Mouse (Mus musculus): ENCODE measurements around the gene B3galt4. TPM values are rescaled to one million over a fixed set of nuclear protein-coding genes. Genes with fewer than 3 reads are reported as not detected.
"Not testable (repeated sequence)": the region's sequence is repeated elsewhere in the genome, so short reads cannot be mapped to it uniquely, and the experiment has no call there.

B3galt4 gene
- total RNA-seq, 2 experiments from 2014 or later = 5.4 to 6.8 TPM

DNA sequence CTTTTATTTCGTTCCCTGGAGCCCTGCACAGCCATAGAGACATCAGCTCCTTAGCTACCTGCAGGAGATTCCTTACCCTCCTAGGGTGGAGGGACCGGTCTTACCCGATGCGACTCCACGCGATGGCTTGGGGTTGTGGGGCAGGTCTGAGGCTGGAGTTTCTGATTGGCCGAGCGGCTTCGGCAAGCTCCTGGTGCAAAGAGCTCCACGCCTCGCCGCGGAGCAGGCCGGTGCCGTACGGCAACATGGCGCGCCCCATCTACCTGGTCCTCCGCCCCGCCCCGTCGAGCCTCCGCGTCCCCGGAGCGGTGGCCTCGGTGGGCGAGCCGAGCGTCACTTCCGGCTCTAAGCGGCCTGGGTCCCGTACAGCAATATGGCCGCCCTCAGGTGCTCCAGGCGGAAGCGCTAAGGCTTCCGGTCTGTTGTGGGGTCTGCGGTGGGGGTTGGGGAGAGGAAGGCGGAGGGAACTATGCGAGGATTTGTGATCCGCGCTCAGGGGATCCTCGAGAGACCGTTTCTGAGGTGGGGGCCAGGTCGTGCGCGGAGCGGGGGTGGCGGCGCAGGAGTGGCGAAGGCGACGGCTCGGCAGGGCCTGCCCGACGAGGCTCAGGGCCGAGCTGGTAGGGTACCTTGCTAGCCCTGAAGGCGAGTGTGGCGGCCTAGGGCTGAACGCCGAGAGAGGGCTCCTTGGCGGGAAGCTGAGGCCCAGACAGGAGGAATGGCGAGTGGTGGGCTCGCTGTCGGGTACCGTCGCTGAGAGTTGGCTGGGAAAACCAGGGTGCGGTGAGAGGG is 42.0 kb downstream of the B3galt4 start, which contains the start of gene Daxx:
TSS of gene Daxx (plus strand) at position 338 of the 792 bp plus-strand sequence.
- DNase-seq (ENCODE audit: low spot score in 2 of 2) = peak; percentile 97 to 99

DNA sequence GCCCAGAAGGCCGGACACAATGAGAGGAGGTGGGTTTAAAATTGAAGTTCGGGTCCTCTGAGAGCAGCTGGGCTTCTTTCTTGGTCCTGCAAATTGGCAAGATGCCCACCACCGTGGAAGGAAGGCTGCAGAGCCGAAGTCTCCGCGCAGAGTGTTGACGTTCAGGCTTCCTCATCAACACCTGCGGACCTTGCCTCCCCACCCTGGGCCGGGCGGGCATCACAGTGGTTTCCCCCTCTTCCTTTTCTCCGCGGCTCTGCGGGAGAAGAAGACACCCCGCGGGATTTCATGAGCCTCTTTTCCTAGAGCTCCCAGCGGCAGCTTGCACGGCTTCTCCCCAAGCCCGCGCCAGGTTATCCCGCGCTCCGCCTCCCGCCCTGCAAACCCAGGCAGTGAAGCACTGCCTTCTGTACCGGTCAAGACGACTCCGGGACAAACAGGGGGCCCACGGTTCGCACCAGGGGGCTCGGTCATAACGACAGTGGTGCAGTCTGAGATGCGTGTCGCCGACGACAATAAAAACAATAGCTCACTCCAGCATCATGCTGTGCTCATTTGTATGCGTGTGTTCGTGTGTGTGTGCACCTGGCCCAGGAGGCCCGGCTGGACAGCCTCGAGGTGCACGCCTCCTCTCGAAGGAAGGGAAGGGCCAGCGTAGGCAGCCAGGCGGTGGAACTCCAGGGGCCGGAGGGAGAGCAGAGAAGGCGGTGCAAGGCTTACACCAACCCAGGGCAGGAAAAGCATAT is 42.8 kb downstream of the B3galt4 start:
- peak; percentile 55 to 61 for DNase-seq (ENCODE audit: low spot score in 2 of 2)

DNA sequence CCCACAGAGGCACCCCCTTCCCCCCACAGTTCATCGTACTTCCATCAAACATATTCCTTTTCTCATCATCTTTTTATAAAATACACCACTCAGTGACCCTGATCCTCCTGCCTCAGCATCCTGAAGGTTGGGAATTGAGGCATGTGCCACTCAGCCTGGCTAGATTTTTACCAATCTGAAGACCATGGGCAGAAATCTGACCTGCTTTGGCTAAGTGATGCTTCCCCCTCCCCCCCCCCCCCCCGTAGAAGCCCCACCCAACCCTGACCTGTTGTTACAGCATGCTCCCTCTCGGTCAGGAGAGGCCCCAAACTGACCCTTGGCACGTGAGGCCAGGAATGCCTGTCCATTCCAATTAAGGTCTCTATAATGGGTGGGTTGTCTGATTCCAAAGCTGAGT is 46.5 kb downstream of the B3galt4 start, which contains the start of gene Platr17:
TSS of gene Platr17 (plus strand) at position 301 of the 400 bp plus-strand sequence.
- DNase-seq (ENCODE audit: low spot score in 2 of 2) = not testable (repeated sequence)

DNA sequence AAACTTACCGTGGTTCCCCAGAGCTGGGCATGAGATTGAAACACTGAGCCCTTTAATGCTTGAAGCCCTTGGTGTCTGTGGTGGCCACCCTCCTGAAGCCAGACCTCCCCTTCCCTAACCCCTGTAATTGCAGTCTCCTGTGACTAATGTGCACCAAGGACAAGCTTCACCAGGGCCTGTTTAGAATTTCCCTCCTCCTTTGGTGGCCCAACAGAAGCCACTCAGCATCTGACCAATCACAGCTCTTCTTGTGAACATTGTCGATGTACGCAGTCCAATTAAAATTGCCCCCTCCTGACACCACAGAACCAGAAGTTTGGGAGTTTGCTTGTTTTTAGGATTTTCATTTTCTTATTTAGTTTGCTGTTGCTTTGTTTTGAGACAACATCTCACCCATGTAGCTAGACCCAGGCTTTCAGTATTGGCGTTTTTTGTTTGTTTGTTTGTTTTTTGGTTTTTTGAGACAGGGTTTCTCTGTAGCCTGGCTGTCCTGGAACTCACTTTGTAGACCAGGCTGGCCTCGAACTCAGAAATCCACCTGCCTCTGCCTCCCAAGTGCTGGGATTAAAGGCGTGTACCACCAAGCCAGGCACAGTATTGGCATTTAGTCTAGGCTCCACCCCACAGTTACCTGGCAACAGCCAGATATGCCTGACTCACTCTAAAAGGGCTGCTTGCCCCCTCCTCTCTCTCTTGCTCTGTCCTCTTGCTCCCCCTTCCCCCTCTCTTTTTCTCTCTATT is 47.2 kb downstream of the B3galt4 start:
- not testable (repeated sequence) for DNase-seq (ENCODE audit: low spot score in 2 of 2)

DNA sequence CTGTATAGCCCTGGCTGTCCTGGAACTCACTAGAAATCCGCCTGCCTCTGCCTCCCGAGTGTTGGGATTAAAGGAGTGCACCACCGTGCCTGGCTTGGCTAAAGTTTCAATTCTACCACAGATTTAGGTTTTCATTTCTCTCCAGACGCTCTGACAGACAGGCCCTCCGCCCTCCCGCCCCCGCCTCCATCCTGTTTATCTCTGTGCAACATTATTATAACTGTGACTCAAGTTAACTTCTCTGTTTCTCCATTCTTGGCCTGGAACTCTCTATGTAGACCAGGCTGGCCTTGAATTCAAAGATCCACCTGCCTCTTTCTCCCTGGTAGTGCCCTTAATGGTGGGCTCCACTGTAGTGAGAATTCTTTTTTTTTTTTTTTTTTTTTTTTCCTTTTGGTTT is 48.8 kb downstream of the B3galt4 start:
- no peak for DNase-seq (ENCODE audit: low spot score in 2 of 2)

DNA sequence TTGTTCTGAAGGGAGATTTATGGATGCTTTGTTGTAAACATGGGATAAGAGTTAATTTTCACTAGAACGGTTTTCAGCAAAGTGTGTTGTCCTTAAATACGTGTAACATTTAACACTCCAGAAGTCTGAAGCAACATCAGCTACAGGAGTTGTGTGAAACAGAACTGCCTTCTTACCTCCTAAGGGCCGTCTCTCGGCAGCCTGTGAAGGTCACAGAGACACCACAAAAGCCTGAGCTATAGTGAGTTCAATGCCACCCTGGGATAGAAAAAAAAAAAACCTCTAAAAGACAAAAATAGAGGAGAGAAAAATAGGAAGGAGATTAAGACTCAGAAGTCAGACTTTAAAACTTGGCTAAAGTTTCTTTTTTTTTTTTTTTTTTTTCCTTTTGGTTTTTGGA is 49.2 kb downstream of the B3galt4 start:
- no peak for DNase-seq (ENCODE audit: low spot score in 2 of 2)

DNA sequence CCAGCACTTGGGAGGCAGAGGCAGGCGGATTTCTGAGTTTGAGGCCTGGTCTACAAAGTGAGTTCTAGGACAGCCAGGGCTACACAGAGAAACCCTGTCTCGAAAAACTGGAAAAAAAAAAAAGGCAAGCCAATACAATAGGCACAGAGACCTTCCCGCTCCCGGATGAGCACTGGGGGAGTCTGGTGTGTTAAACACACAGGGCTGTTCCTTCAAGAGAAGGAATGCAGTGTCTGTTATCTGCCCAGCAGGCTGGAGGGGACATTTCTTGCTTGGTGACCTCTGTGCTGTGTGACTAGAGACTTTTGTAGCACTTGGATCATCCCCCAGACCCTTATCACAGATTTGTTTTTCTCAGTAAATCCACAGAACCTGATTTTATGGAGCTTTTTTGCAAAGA is 49.6 kb downstream of the B3galt4 start:
- no peak for DNase-seq (ENCODE audit: low spot score in 2 of 2)

DNA sequence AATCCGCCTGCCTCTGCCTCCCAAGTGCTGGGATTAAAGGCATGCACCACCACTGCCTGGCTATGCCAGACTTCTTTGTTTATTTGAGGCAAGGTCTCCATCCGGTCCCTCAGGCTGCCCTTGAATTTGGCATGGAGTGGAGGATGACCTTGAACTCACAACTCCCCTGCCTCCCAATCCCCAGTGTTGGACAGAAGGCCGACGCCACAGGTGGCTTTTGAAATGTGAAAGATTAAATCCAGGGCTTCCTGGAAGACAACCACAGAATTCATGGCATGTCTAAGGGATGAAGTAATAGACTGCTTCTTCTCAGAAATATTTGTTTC is 50.3 kb downstream of the B3galt4 start:
- DNase-seq (ENCODE audit: low spot score in 2 of 2) = no peak

DNA sequence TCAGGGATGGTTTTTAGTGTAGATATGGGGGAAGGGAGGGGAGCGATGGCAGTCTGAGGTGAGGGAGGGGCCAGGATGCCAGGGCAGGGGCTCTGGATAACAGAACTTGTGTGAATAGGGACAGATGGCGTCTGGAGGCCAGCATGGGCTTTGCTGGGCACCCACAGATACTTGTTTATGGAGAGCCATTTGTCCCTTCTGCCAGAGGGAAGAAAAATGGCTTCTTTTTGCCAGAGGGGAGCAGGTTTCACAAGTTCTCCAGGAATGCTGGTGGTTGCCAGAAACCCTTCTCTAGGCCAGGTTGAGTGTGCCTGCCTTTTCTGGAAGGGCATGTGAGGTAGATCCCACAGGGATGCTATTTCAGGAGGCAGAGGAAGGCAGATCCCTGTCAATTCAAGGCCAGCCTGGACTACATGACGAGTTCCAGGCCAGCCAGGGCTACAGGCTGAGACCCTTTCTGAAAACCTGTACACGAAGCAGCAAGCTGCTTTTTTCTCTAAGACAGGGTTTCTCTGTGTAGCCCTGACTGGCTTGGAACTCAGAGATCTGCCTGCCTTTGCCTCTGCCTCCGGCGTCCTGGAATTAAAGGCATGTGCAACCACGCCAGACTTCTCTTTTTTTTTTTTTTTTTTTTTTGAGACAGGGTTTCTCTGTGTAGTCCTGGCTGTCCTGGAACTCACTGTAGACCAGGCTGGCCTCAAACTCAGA is 50.9 kb downstream of the B3galt4 start:
- DNase-seq (ENCODE audit: low spot score in 2 of 2) = no peak

Other genes starting within 250 kb of the B3galt4 start
- 10 to 100 TPM; 84.7 to 89.0 TPM for gene March2, start 232.8 kb downstream of the B3galt4 start, total RNA-seq (2021)
- gene Rab11b, start 191.0 kb downstream of the B3galt4 start, total RNA-seq (2021) = 100 to 1,000 TPM; 281 to 286 TPM
- 1 to 10 TPM; 4.8 to 5.8 TPM for gene Angptl4, start 169.7 kb downstream of the B3galt4 start, total RNA-seq (2021)
- gene Kank3, start 141.0 kb downstream of the B3galt4 start, total RNA-seq (2021) = 10 to 100 TPM; 45.2 to 48.1 TPM
- gene Rps28, start 126.9 kb downstream of the B3galt4 start, total RNA-seq (2021) = 100 to 1,000 TPM; 776 to 830 TPM
- 100 to 1,000 TPM; 209 to 232 TPM for gene Ndufa7, start 126.9 kb downstream of the B3galt4 start, total RNA-seq (2021)
- gene Cd320, start 108.4 kb downstream of the B3galt4 start, total RNA-seq (2021) = 10 to 100 TPM; 25.9 to 28.8 TPM
- gene Gm7029, start 77.7 kb downstream of the B3galt4 start, total RNA-seq (2021) = not detected
- 1 to 10 TPM; 2.9 to 4.5 TPM for gene Kifc1, start 60.8 kb downstream of the B3galt4 start, total RNA-seq (2021)
- under 1 TPM in 1 of 2 experiments, not detected in 1; 0.50 TPM for gene Platr17, start 46.4 kb downstream of the B3galt4 start, total RNA-seq (2021)
- 10 to 100 TPM; 28.0 to 28.6 TPM for gene Daxx, start 42.1 kb downstream of the B3galt4 start, total RNA-seq (2021)
- 10 to 100 TPM; 27.4 to 34.4 TPM for gene Tapbp, start 35.6 kb downstream of the B3galt4 start, total RNA-seq (2021)
- gene Zbtb22, start 35.6 kb downstream of the B3galt4 start, total RNA-seq (2021) = 10 to 100 TPM; 30.5 to 34.0 TPM
- 10 to 100 TPM; 67.0 to 68.9 TPM for gene Rgl2, start 21.9 kb downstream of the B3galt4 start, total RNA-seq (2021)
- 10 to 100 TPM; 89.3 to 93.4 TPM for gene Pfdn6, start 11.1 kb downstream of the B3galt4 start, total RNA-seq (2021)
- 10 to 100 TPM; 17.5 to 18.5 TPM for gene Wdr46, start 10.8 kb downstream of the B3galt4 start, total RNA-seq (2021)
- 10 to 100 TPM; 78.5 to 84.4 TPM for gene Vps52, start 4.3 kb upstream of the B3galt4 start, total RNA-seq (2021)
- 100 to 1,000 TPM; 356 to 380 TPM for gene Rps18, start 4.5 kb upstream of the B3galt4 start, total RNA-seq (2021)
- 10 to 100 TPM; 14.4 to 15.9 TPM for gene H2-K1, start 48.9 kb upstream of the B3galt4 start, total RNA-seq (2021)
- gene Ring1, start 73.2 kb upstream of the B3galt4 start, total RNA-seq (2021) = 10 to 100 TPM; 32.5 to 37.8 TPM
- gene H2-Ke6, start 76.6 kb upstream of the B3galt4 start, total RNA-seq (2021) = 10 to 100 TPM; 48.0 to 48.7 TPM
- 10 to 100 TPM; 91.2 to 97.5 TPM for gene Slc39a7, start 80.2 kb upstream of the B3galt4 start, total RNA-seq (2021)
- gene Rxrb, start 80.3 kb upstream of the B3galt4 start, total RNA-seq (2021) = 10 to 100 TPM; 70.9 to 72.1 TPM
- gene Col11a2, start 87.9 kb upstream of the B3galt4 start, total RNA-seq (2021) = 10 to 100 TPM; 26.8 to 27.4 TPM
- not detected for gene H2-Oa, start 140.9 kb upstream of the B3galt4 start, total RNA-seq (2021)
- 10 to 100 TPM; 36.8 to 38.0 TPM for gene H2-DMa, start 168.1 kb upstream of the B3galt4 start, total RNA-seq (2021)
- 100 to 1,000 TPM; 248 to 278 TPM for gene Brd2, start 171.1 kb upstream of the B3galt4 start, total RNA-seq (2021)
- gene H2-DMb2, start 191.8 kb upstream of the B3galt4 start, total RNA-seq (2021) = 1 to 10 TPM in 1 of 2 experiments, under 1 TPM in 1; 0.55 to 1.0 TPM
- gene H2-DMb1, start 201.6 kb upstream of the B3galt4 start, total RNA-seq (2021) = under 1 TPM; 0.65 to 0.98 TPM
- 1 to 10 TPM; 2.8 to 3.2 TPM for gene Tap1, start 236.1 kb upstream of the B3galt4 start, total RNA-seq (2021)
- 1 to 10 TPM; 1.1 to 1.8 TPM for gene Psmb9, start 236.3 kb upstream of the B3galt4 start, total RNA-seq (2021)
- gene Psmb8, start 246.2 kb upstream of the B3galt4 start, total RNA-seq (2021) = 1 to 10 TPM; 2.5 to 2.6 TPM

All from layer of hippocampus, postnatal 14 days (tissue).